Mouse (Mus musculus): Measurements from ENCODE around the gene Ifnl2.

Gene Ifnl2

GRCm38 (mm10) chr7:28495426-28495825, 14.8 kb downstream of the Ifnl2 start:
- in situ Hi-C loops (cut with MboI; ENCODE audit: unreplicated experiment in 2 of 2) = loop anchor here in 1 of 2 experiments (25.0 kb wide), 1 partner anchor 1067 kb away; no protein-coding TSS in a partner anchor

GRCm38 (mm10) chr7:28492310-28492709, 17.9 kb downstream of the Ifnl2 start:
- in situ Hi-C loops (cut with MboI; ENCODE audit: unreplicated experiment in 2 of 2) = loop anchor here in 1 of 2 experiments (25.0 kb wide), 1 partner anchor 1070 kb away; no protein-coding TSS in a partner anchor

- in situ Hi-C loops (cut with MboI; ENCODE audit: unreplicated experiment in 2 of 2) = loop anchor here in 1 of 2 experiments (25.0 kb wide), 1 partner anchor 1071 kb away; no protein-coding TSS in a partner anchor
These were observed 19.4 kb downstream of the Ifnl2 start for GRCm38 (mm10) chr7:28490903-28491302.

GRCm38 (mm10) chr7:28490410-28490809, 19.8 kb downstream of the Ifnl2 start:
- in situ Hi-C loops (cut with MboI; ENCODE audit: unreplicated experiment in 2 of 2) = loop anchor here in 1 of 2 experiments (25.0 kb wide), 1 partner anchor 1072 kb away; no protein-coding TSS in a partner anchor

- in situ Hi-C loops (cut with MboI; ENCODE audit: unreplicated experiment in 2 of 2) = loop anchor here in 1 of 2 experiments (25.0 kb wide), 1 partner anchor 1074 kb away; no protein-coding TSS in a partner anchor
These were observed 22.2 kb downstream of the Ifnl2 start for GRCm38 (mm10) chr7:28488030-28488491.

- in situ Hi-C loops (cut with MboI; ENCODE audit: unreplicated experiment in 2 of 2) = loop anchor here in 1 of 2 experiments (25.0 kb wide), 1 partner anchor 1078 kb away; no protein-coding TSS in a partner anchor
These were observed 26.1 kb downstream of the Ifnl2 start for GRCm38 (mm10) chr7:28484192-28484591.

GRCm38 (mm10) chr7:28482854-28483253, 27.4 kb downstream of the Ifnl2 start:
- in situ Hi-C loops (cut with MboI; ENCODE audit: unreplicated experiment in 2 of 2) = loop anchor here in 1 of 2 experiments (25.0 kb wide), 1 partner anchor 1079 kb away; no protein-coding TSS in a partner anchor

- in situ Hi-C loops (cut with MboI; ENCODE audit: unreplicated experiment in 2 of 2) = loop anchor here in 1 of 2 experiments (25.0 kb wide), 1 partner anchor 1083 kb away; no protein-coding TSS in a partner anchor
These were observed 31.4 kb downstream of the Ifnl2 start for GRCm38 (mm10) chr7:28478854-28479253.

GRCm38 (mm10) chr7:28477363-28477762, 32.9 kb downstream of the Ifnl2 start:
- in situ Hi-C loops (cut with MboI; ENCODE audit: unreplicated experiment in 2 of 2) = loop anchor here in 1 of 2 experiments (25.0 kb wide), 1 partner anchor 1085 kb away; no protein-coding TSS in a partner anchor

- in situ Hi-C loops (cut with MboI; ENCODE audit: unreplicated experiment in 2 of 2) = loop anchor here in 1 of 2 experiments (25.0 kb wide), 1 partner anchor 1086 kb away; no protein-coding TSS in a partner anchor
These were observed 34.1 kb downstream of the Ifnl2 start for GRCm38 (mm10) chr7:28476191-28476590.

- in situ Hi-C loops (cut with MboI; ENCODE audit: unreplicated experiment in 2 of 2) = no loop called here
These were observed 43.0 kb downstream of the Ifnl2 start for GRCm38 (mm10) chr7:28467213-28467751.

- in situ Hi-C loops (cut with MboI; ENCODE audit: unreplicated experiment in 2 of 2) = no loop called here
These were observed 43.5 kb downstream of the Ifnl2 start for GRCm38 (mm10) chr7:28466721-28467212.

- in situ Hi-C loops (cut with MboI; ENCODE audit: unreplicated experiment in 2 of 2) = no loop called here
These were observed 45.6 kb downstream of the Ifnl2 start for GRCm38 (mm10) chr7:28464416-28465212.

GRCm38 (mm10) chr7:28462769-28463168, 47.5 kb downstream of the Ifnl2 start:
- in situ Hi-C loops (cut with MboI; ENCODE audit: unreplicated experiment in 2 of 2) = no loop called here

GRCm38 (mm10) chr7:28460361-28460760, 49.9 kb downstream of the Ifnl2 start:
- in situ Hi-C loops (cut with MboI; ENCODE audit: unreplicated experiment in 2 of 2) = no loop called here
